Mouse (Mus musculus) embryonic facial prominence, embryonic 13.5 days (tissue): ENCODE measurements around the gene Shmt1. TPM values are rescaled to one million over a fixed set of nuclear protein-coding genes. Genes with fewer than 3 reads are reported as not detected.

Experiments
- ATAC-seq: fragments of 200-750 bp; cut with Nextera tagmentation; 2 replicates; pipeline ENCODE4 v1.8.0; 2017; ENCODE audit warnings: low read depth; ENCODE audit not compliant: insufficient number of reproducible peaks, insufficient read depth, low FRiP score, low TSS enrichment
- H3K27ac ChIP-seq: fragments of 300-500 bp; sonication (generic); 2 replicates; pipeline ENCODE4 v1.5.1; 2015; ENCODE audit warnings: moderate library complexity, mild to moderate bottlenecking, inconsistent platforms
- H3K27me3 ChIP-seq: fragments of 300-500 bp; sonication (generic); 2 replicates; pipeline ENCODE4 v1.6.1; 2015; ENCODE audit warnings: mild to moderate bottlenecking, inconsistent platforms
- H3K36me3 ChIP-seq: fragments of 300-500 bp; sonication (generic); 2 replicates; pipeline ENCODE4 v1.6.1; 2015; ENCODE audit warnings: mild to moderate bottlenecking, inconsistent platforms
- H3K4me1 ChIP-seq: fragments of 300-500 bp; sonication (generic); 2 replicates; pipeline ENCODE4 v1.6.1; 2015; ENCODE audit warnings: inconsistent platforms
- H3K4me2 ChIP-seq: fragments of 300-500 bp; sonication (generic); 2 replicates; pipeline ENCODE4 v1.6.1; 2015; ENCODE audit warnings: moderate library complexity, mild to moderate bottlenecking, inconsistent platforms
- H3K4me3 ChIP-seq: fragments of 300-500 bp; sonication (generic); 2 replicates; pipeline ENCODE4 v1.5.1; 2015; ENCODE audit warnings: mild to moderate bottlenecking, inconsistent platforms
- H3K9ac ChIP-seq: fragments of 300-500 bp; sonication (generic); 2 replicates; pipeline ENCODE4 v1.6.1; 2015; ENCODE audit warnings: mild to moderate bottlenecking, inconsistent platforms
- H3K9me3 ChIP-seq: fragments of 300-500 bp; sonication (generic); 2 replicates; pipeline ENCODE4 v1.6.1; 2016; ENCODE audit warnings: inconsistent platforms
- WGBS: fragments of 180-500 bp; shearing (Covaris S2); methylation state at CpG from one replicate; pipeline ENCODE4 v1.1.7; 2015; ENCODE audit warnings: mixed read lengths; 5-methylcytosine and 5-hydroxymethylcytosine counted together
- polyA plus RNA-seq: library from polyadenylated mRNA; unstranded; fragments of >200 nt; fragmentation: Nextera tagmentation; extraction: Ambion mirVana; gene quantifications from 2 replicates; pipeline ENCODE4 v1.2.1, GENCODE M21; 2015

The Shmt1 gene
- polyA plus RNA-seq, 1 experiment from 2014 or later, result 55.5 TPM

DNA sequence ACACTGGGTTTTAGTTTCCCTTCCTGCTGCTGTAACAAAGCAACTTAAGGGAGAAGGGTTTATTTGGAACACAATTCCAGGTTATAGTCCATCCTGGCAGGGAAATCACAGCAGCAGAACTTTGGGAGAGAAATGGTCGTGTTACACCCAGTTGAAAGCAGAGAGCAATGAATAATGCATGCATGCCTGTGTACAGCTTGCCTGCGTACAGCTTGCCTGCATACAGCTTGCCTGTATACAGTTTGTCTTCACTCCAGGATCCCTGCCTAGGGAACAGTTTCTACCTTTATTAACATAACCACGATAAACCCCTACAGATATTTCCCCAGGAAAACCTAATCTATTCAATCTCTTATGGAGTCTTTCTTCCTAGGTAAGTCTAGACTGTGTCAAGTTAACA is 40.7 kb downstream of the Shmt1 start:
- no peaks in the 10 kb centered on the region for H3K27me3 ChIP-seq

DNA sequence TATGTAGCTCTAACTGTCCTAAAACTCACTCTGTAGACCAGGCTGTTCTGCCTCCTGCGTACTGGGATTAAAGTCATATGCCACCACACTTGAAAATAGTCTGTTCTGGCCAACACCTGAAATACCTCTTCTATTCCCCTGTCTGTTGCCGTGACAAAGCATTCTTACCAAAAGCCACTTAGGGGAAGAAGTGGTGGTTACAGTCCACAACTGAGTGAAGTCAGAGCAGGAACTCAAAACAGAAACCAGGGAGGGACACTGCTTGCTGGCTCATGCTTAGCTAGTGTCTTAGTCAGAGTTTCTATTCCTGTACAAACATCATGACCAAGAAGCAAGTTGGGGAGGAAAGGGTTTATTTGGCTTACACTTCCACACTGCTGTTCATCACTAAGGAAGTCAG is 42.2 kb downstream of the Shmt1 start:
- H3K36me3 ChIP-seq, result peaks cover 9% of the 10 kb centered on the region
- H3K27me3 ChIP-seq, result no peaks in the 10 kb centered on the region
- no peak overlapping the region for H3K9ac ChIP-seq
- WGBS, result 80% methylated on average over 2 of the region's 2 CpGs
- H3K4me3 ChIP-seq, result no peak overlapping the region
- H3K27ac ChIP-seq, result no peak overlapping the region
- H3K4me1 ChIP-seq, result 0 out of 2 replicates have a peak, but pooled peaks cover 3% of the 10 kb centered on the region
- H3K4me2 ChIP-seq, result no peak overlapping the region
- no peaks in the 10 kb centered on the region for H3K9me3 ChIP-seq
- no peak for ATAC-seq

More for the DNA sequence above, 40.7 kb downstream of the Shmt1 start:
- Histone ChIP-seq H3K9me3 (no peaks in the 10 kb centered on the region), H3K4me1 (peaks cover 14% of the 10 kb centered on the region), H3K9ac (no peak overlapping the region), H3K4me3 (no peak overlapping the region), H3K4me2 (no peak overlapping the region), H3K27ac (no peak overlapping the region), H3K36me3 (no peaks in the 10 kb centered on the region)
- no peak for ATAC-seq
- WGBS, result 76% methylated on average over 3 of the region's 3 CpGs

GRCm38 (mm10) chr11:60766969-60767368 is 44.5 kb downstream of the Shmt1 start:
- Histone ChIP-seq H3K9ac (no peak overlapping the region), H3K27ac (no peak overlapping the region), H3K4me1 (no peaks in the 10 kb centered on the region), H3K9me3 (no peaks in the 10 kb centered on the region), H3K4me3 (no peak overlapping the region), H3K27me3 (no peaks in the 10 kb centered on the region), H3K4me2 (no peak overlapping the region), H3K36me3 (peaks cover 23% of the 10 kb centered on the region)
- ATAC-seq, result no peak
- 84% methylated on average over 4 of the region's 4 CpGs for WGBS

GRCm38 (mm10) chr11:60761681-60762080 is 49.8 kb downstream of the Shmt1 start:
- Histone ChIP-seq H3K27me3 (no peaks in the 10 kb centered on the region), H3K9ac (no peak overlapping the region), H3K9me3 (no peaks in the 10 kb centered on the region), H3K4me2 (no peak overlapping the region), H3K4me1 (no peaks in the 10 kb centered on the region), H3K27ac (no peak overlapping the region), H3K36me3 (peaks cover 66% of the 10 kb centered on the region), H3K4me3 (no peak overlapping the region)
- 86% methylated on average over 3 of the region's 3 CpGs for WGBS
- no peak for ATAC-seq

DNA sequence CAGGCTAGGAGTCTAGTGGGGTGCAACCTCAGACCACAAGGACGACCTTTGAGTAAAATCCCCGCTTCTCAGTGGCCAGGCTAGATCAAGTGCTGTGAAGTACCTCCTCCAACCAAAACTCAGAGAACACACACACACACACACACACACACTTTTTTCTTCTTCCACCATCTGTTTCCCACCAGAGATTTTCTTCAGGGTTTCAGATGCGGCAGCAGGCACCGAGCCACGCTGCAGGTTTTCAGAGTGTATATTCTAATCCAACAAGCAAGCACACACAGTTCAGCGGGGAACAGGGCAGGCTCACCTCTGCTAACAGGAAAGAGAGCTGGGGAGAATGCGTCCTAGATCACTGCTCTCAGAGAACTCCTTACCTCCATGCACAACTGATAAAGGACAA is 55.9 kb downstream of the Shmt1 start:
- Histone ChIP-seq H3K27ac (no peak overlapping the region), H3K36me3 (peaks cover 88% of the 10 kb centered on the region), H3K4me2 (no peak overlapping the region), H3K9ac (no peak overlapping the region), H3K27me3 (no peaks in the 10 kb centered on the region), H3K9me3 (no peaks in the 10 kb centered on the region), H3K4me3 (no peak overlapping the region), H3K4me1 (no peaks in the 10 kb centered on the region)
- ATAC-seq, result no peak
- 89% methylated on average over 7 of the region's 7 CpGs for WGBS

GRCm38 (mm10) chr11:60740321-60740720 is 71.2 kb downstream of the Shmt1 start:
- H3K4me2 ChIP-seq, result no peak overlapping the region
- no peaks in the 10 kb centered on the region for H3K9me3 ChIP-seq
- no peak for ATAC-seq
- no peaks in the 10 kb centered on the region for H3K4me1 ChIP-seq
- peaks cover 70% of the 10 kb centered on the region for H3K36me3 ChIP-seq
- H3K4me3 ChIP-seq, result no peak overlapping the region
- no peaks in the 10 kb centered on the region for H3K27me3 ChIP-seq
- 82% methylated on average over 3 of the region's 3 CpGs for WGBS
- no peak overlapping the region for H3K9ac ChIP-seq
- no peak overlapping the region for H3K27ac ChIP-seq

Other genes with a start within 250 kb of the Shmt1 start
- 73.5 and 73.8 TPM in 2 replicates for gene Llgl1, start 112.0 kb downstream of the Shmt1 start, polyA plus RNA-seq
- 65.2 and 68.7 TPM in 2 replicates for gene Flii, start 84.5 kb downstream of the Shmt1 start, polyA plus RNA-seq
- gene Mief2, start 83.3 kb downstream of the Shmt1 start, polyA plus RNA-seq, result 15.6 and 17.8 TPM in 2 replicates
- 19.9 and 23.0 TPM in 2 replicates for gene Top3a, start 34.4 kb downstream of the Shmt1 start, polyA plus RNA-seq
- 6.2 and 6.4 TPM in 2 replicates for gene Smcr8, start 34.2 kb downstream of the Shmt1 start, polyA plus RNA-seq
- 37.2 and 39.5 TPM in 2 replicates for gene Dhrs7b, start 18.9 kb upstream of the Shmt1 start, polyA plus RNA-seq
- 59.5 and 61.9 TPM in 2 replicates for gene Tmem11, start 67.6 kb upstream of the Shmt1 start, polyA plus RNA-seq
- gene Natd1, start 103.0 kb upstream of the Shmt1 start, polyA plus RNA-seq, result 20.0 and 20.2 TPM in 2 replicates
- gene Map2k3, start 120.3 kb upstream of the Shmt1 start, polyA plus RNA-seq, result 92.1 and 92.2 TPM in 2 replicates
- 0.20 and 0.21 TPM in 2 replicates for gene Kcnj12, start 210.8 kb upstream of the Shmt1 start, polyA plus RNA-seq